8 mouse cellular contexts compared by ENCODE assay signal in the genomic region with DNA sequence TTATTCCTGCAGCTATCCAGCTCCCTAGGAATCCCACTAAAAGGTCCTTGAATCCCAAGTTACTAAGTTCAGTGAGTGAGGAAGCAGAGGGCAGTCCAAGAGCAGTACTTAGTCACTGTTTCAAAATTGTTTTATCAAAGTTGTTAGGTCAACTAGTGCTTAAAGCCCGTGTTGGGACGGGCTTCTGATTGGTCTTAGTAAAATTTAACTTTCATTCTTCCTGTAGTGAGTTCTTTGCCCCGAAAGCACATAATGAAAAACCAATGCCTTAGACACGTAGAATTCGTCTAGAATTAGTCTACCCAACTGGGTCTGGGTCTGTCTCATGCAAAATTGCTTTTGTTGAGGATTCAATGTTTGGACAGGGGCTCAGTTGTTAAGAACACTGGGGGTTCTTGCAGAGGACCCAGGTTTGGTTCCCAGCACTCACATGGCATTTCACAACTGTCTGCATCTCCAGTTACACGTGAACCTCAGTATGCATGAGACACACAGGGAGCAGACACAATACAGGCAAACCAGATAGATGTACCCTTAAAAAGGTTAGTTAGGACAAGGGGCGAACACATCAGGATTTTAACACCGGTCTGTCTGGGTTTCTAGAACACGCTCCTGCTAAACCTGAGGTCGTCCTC. TPM values are rescaled to one million over a fixed set of nuclear protein-coding genes. Genes with fewer than 3 reads are reported as not detected.
DNase-seq lines count a peak whose midpoint lies in the region; ATAC-seq and TF ChIP-seq lines count a peak whose summit lies in the region.

No protein-coding gene starts in this region.

- H3K27me3 ChIP-seq in ES-Bruce4 (ENCODE audit: control insufficient read depth, insufficient read depth, low read length, poor library complexity, severe bottlenecking), result no peaks in the 10 kb centered on the region
- no peaks in the 10 kb centered on the region for H3K27me3 ChIP-seq in forebrain, postnatal 0 days (ENCODE audit: insufficient read depth, low read length)
- no peaks in the 10 kb centered on the region for H3K27me3 ChIP-seq in limb, embryonic 12.5 days
- no peaks in the 10 kb centered on the region for H3K27me3 ChIP-seq in stomach, embryonic 14.5 days (ENCODE audit: control insufficient read depth, insufficient read depth, low read length)

- no peak for TF ChIP-seq POLR2A in ES-Bruce4 (IDR thresholded peaks at IDR 0.05; ENCODE audit: insufficient read depth, low read length)

- DNase-seq in 416B (ENCODE audit: low read depth), result peak; percentile 45
- DNase-seq in forebrain, postnatal 0 days, result no peak
- DNase-seq in layer of hippocampus, adult 18-20 months (ENCODE audit: low spot score in 2 of 2), result no peak
- no peak for DNase-seq in cerebellum, adult 11-12 months
- DNase-seq in spleen, postnatal 10 days (ENCODE audit: low spot score in 2 of 2), result no peak

- WGBS in forebrain, postnatal 0 days, result 22% methylated on average over 10 of the region's 10 CpGs
- 30% methylated on average over 10 of the region's 10 CpGs for WGBS in limb, embryonic 12.5 days
- 20% methylated on average over 10 of the region's 10 CpGs for WGBS in stomach, embryonic 14.5 days

- peak overlapping the region; percentile 82 for H3K27ac ChIP-seq in ES-Bruce4 (ENCODE audit: insufficient read depth, low read length)
- peak overlapping the region; percentile 84 for H3K27ac ChIP-seq in forebrain, postnatal 0 days (ENCODE audit: low read depth, low read length)
- H3K27ac ChIP-seq in limb, embryonic 12.5 days, result peak overlapping the region; percentile 89
- H3K27ac ChIP-seq in stomach, embryonic 14.5 days (ENCODE audit: low read length), result peak overlapping the region; percentile 88

- H3K4me2 ChIP-seq in forebrain, postnatal 0 days (ENCODE audit: low read depth), result peak overlapping the region; percentile 59
- peak overlapping the region; percentile 74 for H3K4me2 ChIP-seq in limb, embryonic 12.5 days
- H3K4me2 ChIP-seq in stomach, embryonic 14.5 days (replicated peaks; ENCODE audit: low read depth, low read length), result peak overlapping the region; percentile 67

- H3K9me3 ChIP-seq in ES-Bruce4 (replicated peaks; ENCODE audit: control insufficient read depth, insufficient read depth, low read length, poor library complexity, severe bottlenecking), result no peaks in the 10 kb centered on the region; the same call in 1 of the 2 replicates
- H3K9me3 ChIP-seq in forebrain, postnatal 0 days (ENCODE audit: low read length), result no peaks in the 10 kb centered on the region
- H3K9me3 ChIP-seq in limb, embryonic 12.5 days, result 0 out of 2 replicates have a peak, but pooled peaks cover 3% of the 10 kb centered on the region
- H3K9me3 ChIP-seq in stomach, embryonic 14.5 days (ENCODE audit: control insufficient read depth, low read depth, low read length), result no peaks in the 10 kb centered on the region

- TF ChIP-seq EP300 in ES-Bruce4 (IDR thresholded peaks at IDR 0.05; ENCODE audit: insufficient read depth, low read depth, low read length), result no peak

- TF ChIP-seq CTCF in ES-Bruce4 (IDR thresholded peaks at IDR 0.05; ENCODE audit: low read depth, low read length), result no peak
- no peak for TF ChIP-seq CTCF in forebrain, postnatal 0 days (IDR thresholded peaks at IDR 0.05; ENCODE audit: low read depth)

- no peak for ATAC-seq in forebrain, postnatal 0 days
- ATAC-seq in limb, embryonic 12.5 days (ENCODE audit: insufficient number of reproducible peaks, insufficient read depth, low FRiP score, low TSS enrichment, low read depth), result no peak; the same call in none of the 2 replicates
- no peak; the same call in 1 of the 2 replicates for ATAC-seq in stomach, embryonic 14.5 days (ENCODE audit: insufficient number of reproducible peaks, insufficient read depth, low FRiP score, low read depth)

- peaks cover 7% of the 10 kb centered on the region for H3K36me3 ChIP-seq in ES-Bruce4 (ENCODE audit: control insufficient read depth, insufficient read depth, low read length, poor library complexity, severe bottlenecking)
- H3K36me3 ChIP-seq in forebrain, postnatal 0 days (ENCODE audit: insufficient read depth), result peaks cover 2% of the 10 kb centered on the region; the same call in 1 of the 2 replicates
- H3K36me3 ChIP-seq in limb, embryonic 12.5 days, result peaks cover 14% of the 10 kb centered on the region
- no peaks in the 10 kb centered on the region for H3K36me3 ChIP-seq in stomach, embryonic 14.5 days (ENCODE audit: control insufficient read depth, insufficient read depth, low read length)

- no peaks in the 10 kb centered on the region for H3K4me1 ChIP-seq in ES-Bruce4 (ENCODE audit: control insufficient read depth, insufficient read depth, low read length)
- H3K4me1 ChIP-seq in forebrain, postnatal 0 days (ENCODE audit: insufficient read depth), result peaks cover 6% of the 10 kb centered on the region; the same call in 1 of the 2 replicates
- H3K4me1 ChIP-seq in limb, embryonic 12.5 days (replicated peaks), result peaks cover 12% of the 10 kb centered on the region
- peaks cover 8% of the 10 kb centered on the region for H3K4me1 ChIP-seq in stomach, embryonic 14.5 days (ENCODE audit: control insufficient read depth, insufficient read depth, low read length)

- H3K9ac ChIP-seq in ES-Bruce4 (ENCODE audit: low read depth, poor library complexity, severe bottlenecking), result peak overlapping the region; percentile 95
- H3K9ac ChIP-seq in forebrain, postnatal 0 days, result peak overlapping the region; percentile 96
- H3K9ac ChIP-seq in limb, embryonic 12.5 days (replicated peaks), result peak overlapping the region; percentile 93
- peak overlapping the region; percentile 47 for H3K9ac ChIP-seq in stomach, embryonic 14.5 days (replicated peaks; ENCODE audit: low read depth, low read length)

- peak overlapping the region; percentile 81 for H3K4me3 ChIP-seq in ES-Bruce4 (ENCODE audit: low read depth, low read length)
- H3K4me3 ChIP-seq in forebrain, postnatal 0 days (ENCODE audit: low read depth, low read length), result peak overlapping the region; percentile 85
- peak overlapping the region; percentile 96 for H3K4me3 ChIP-seq in limb, embryonic 12.5 days (replicated peaks)
- H3K4me3 ChIP-seq in stomach, embryonic 14.5 days (ENCODE audit: low read depth, low read length), result peak overlapping the region; percentile 92

RNA-seq across cellular contexts. Expression of a gene that starts 0.7 kb away (rescaled TPM):
- 96.6 and 98.3 TPM in 2 replicates for polyA plus RNA-seq in ES-Bruce4 (2011; ENCODE audit: insufficient read depth, insufficient read length, low read depth, missing spikeins)
- 8.3 and 11.2 TPM in 2 replicates for total RNA-seq in forebrain, postnatal 0 days (2014; rRNA removed)
- 80.6 and 93.0 TPM in 2 replicates for polyA plus RNA-seq in forebrain, postnatal 0 days (2015; fragmentation: Nextera tagmentation; extraction: Ambion mirVana)
- 111 and 114 TPM in 2 replicates for polyA plus RNA-seq in limb, embryonic 12.5 days (2016; fragmentation: Nextera tagmentation; extraction: Ambion mirVana)
- polyA plus RNA-seq in stomach, embryonic 14.5 days (2014; fragmentation: Nextera tagmentation; extraction: Ambion mirVana), result 112 and 115 TPM in 2 replicates
- total RNA-seq in layer of hippocampus, adult 18-20 months (2021), result 10 to 100 TPM; 84.5 to 88.0 TPM
